Comparison of ENCODE assay signal across 8 mouse cellular contexts in the genomic region with DNA sequence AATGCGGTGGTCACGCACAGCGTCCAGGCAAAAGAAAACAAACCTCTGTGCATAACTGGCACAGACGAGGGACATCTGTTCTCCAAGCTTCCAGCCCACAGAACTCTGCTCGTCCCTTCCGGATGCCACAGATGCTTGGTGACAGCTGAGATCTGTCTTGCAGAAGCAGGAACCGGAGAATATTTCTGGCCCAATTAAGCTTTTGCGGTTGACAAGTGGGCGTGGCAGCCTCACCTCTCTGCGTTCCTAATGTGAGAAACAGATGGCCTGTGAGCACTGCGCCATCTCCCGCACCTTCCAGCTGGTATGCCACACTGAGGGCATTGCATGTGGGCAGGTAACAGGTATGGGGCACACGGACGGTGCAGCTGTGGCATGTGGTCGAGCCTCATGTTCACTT. TPM values are rescaled to one million over a fixed set of nuclear protein-coding genes. Genes with fewer than 3 reads are reported as not detected.
DNase-seq lines count a peak whose midpoint lies in the region; ATAC-seq lines count a peak whose summit lies in the region.

No protein-coding gene starts in this region.

- no peaks in the 10 kb centered on the region for H3K9me3 ChIP-seq in liver, embryonic 11.5 days (ENCODE audit: control insufficient read depth, low read length)
- H3K9me3 ChIP-seq in liver, embryonic 12.5 days (replicated peaks), result no peaks in the 10 kb centered on the region
- no peaks in the 10 kb centered on the region for H3K9me3 ChIP-seq in midbrain, embryonic 10.5 days (replicated peaks)

- no peaks in the 10 kb centered on the region for H3K27me3 ChIP-seq in liver, embryonic 11.5 days (replicated peaks; ENCODE audit: control insufficient read depth, insufficient read depth, low read length)
- 0 out of 2 replicates have a peak, but pooled peaks cover 7% of the 10 kb centered on the region for H3K27me3 ChIP-seq in liver, embryonic 12.5 days (replicated peaks)
- no peaks in the 10 kb centered on the region for H3K27me3 ChIP-seq in midbrain, embryonic 10.5 days (ENCODE audit: low read depth, poor library complexity, severe bottlenecking)

- H3K9ac ChIP-seq in liver, embryonic 11.5 days (ENCODE audit: low read depth, low read length), result no peak overlapping the region
- H3K9ac ChIP-seq in liver, embryonic 12.5 days, result no peak overlapping the region

- no peak for ATAC-seq in liver, embryonic 11.5 days (replicated peaks; ENCODE audit: low FRiP score)
- no peak for ATAC-seq in liver, embryonic 12.5 days

- 0 out of 2 replicates have a peak overlapping the region, but pooled peaks have one; percentile 26 for H3K4me2 ChIP-seq in liver, embryonic 11.5 days
- no peak overlapping the region; the same call in 1 of the 2 replicates for H3K4me2 ChIP-seq in liver, embryonic 12.5 days

- H3K4me1 ChIP-seq in liver, embryonic 11.5 days (replicated peaks; ENCODE audit: control insufficient read depth, insufficient read depth, low read length), result no peaks in the 10 kb centered on the region
- H3K4me1 ChIP-seq in liver, embryonic 12.5 days, result peaks cover 5% of the 10 kb centered on the region; the same call in 1 of the 2 replicates
- H3K4me1 ChIP-seq in midbrain, embryonic 10.5 days, result 0 out of 2 replicates have a peak, but pooled peaks cover 4% of the 10 kb centered on the region

- H3K4me3 ChIP-seq in liver, embryonic 11.5 days (ENCODE audit: low read depth, low read length), result no peak overlapping the region
- H3K4me3 ChIP-seq in liver, embryonic 12.5 days, result no peak overlapping the region
- H3K4me3 ChIP-seq in midbrain, embryonic 10.5 days, result no peak overlapping the region

- intact Hi-C loops in left cerebral cortex, postnatal 10 days (cut with DNase I), result no loop called here

- H3K36me3 ChIP-seq in liver, embryonic 11.5 days (ENCODE audit: control insufficient read depth, insufficient read depth, low read length), result no peaks in the 10 kb centered on the region
- H3K36me3 ChIP-seq in liver, embryonic 12.5 days, result no peaks in the 10 kb centered on the region
- no peaks in the 10 kb centered on the region for H3K36me3 ChIP-seq in midbrain, embryonic 10.5 days

- 59% methylated on average over 15 of the region's 15 CpGs for WGBS in liver, embryonic 11.5 days
- 50% methylated on average over 15 of the region's 15 CpGs for WGBS in liver, embryonic 12.5 days (ENCODE audit: insufficient replicate concordance)
- WGBS in midbrain, embryonic 10.5 days, result 76% methylated on average over 15 of the region's 15 CpGs

- H3K27ac ChIP-seq in liver, embryonic 11.5 days (ENCODE audit: low read depth, low read length), result no peak overlapping the region
- no peak overlapping the region for H3K27ac ChIP-seq in liver, embryonic 12.5 days
- no peak overlapping the region for H3K27ac ChIP-seq in midbrain, embryonic 10.5 days (replicated peaks)

- no peak for DNase-seq in liver, embryonic 11.5 days (ENCODE audit: low spot score)
- peak; percentile 33 to 41 for DNase-seq in frontal cortex, postnatal 25 days (ENCODE audit: low spot score in 2 of 2)
- peak; percentile 47 to 50 for DNase-seq in left cerebral cortex, postnatal 10 days (ENCODE audit: extremely low spot score in 1 of 2, low spot score in 2 of 2)
- DNase-seq in naive thymus-derived CD4-positive, alpha-beta T cell, adult 2 months (ENCODE audit: low read depth), result peak; percentile 18
- DNase-seq in adrenal gland, adult 2 months, result no peak
- no peak for DNase-seq in adrenal gland, postnatal 14 days
- no peak for DNase-seq in midbrain, embryonic 10.5 days (ENCODE audit: low spot score)

RNA-seq across cellular contexts. Expression of a gene that starts 27.1 kb away (rescaled TPM):
- 0.14 and 0.21 TPM in 2 replicates for polyA plus RNA-seq in liver, embryonic 11.5 days (2014; fragmentation: Nextera tagmentation; extraction: Ambion mirVana)
- polyA plus RNA-seq in liver, embryonic 12.5 days (2016; fragmentation: Nextera tagmentation; extraction: Ambion mirVana), result 0.07 and 0.28 TPM in 2 replicates
- 100 to 1,000 TPM; 131 to 139 TPM for total RNA-seq in left cerebral cortex, postnatal 10 days (2021)
- total RNA-seq in adrenal gland, adult 2 months (2021), result under 1 TPM; 0.52 to 0.63 TPM
- polyA plus RNA-seq in adrenal gland, adult 2 months (2012; rRNA removed), result 0.19 and 2.0 TPM in 2 replicates
- total RNA-seq in adrenal gland, postnatal 14 days (2021), result 0.33 and 1.6 TPM in 2 replicates
- 2.8 and 6.6 TPM in 2 replicates for polyA plus RNA-seq in midbrain, embryonic 10.5 days (2016; fragmentation: Nextera tagmentation; extraction: Ambion mirVana)

RNA-seq across cellular contexts. Expression of a gene that starts 58.3 kb away (rescaled TPM):
- polyA plus RNA-seq in liver, embryonic 11.5 days (2014; fragmentation: Nextera tagmentation; extraction: Ambion mirVana), result 177 and 197 TPM in 2 replicates
- 111 and 115 TPM in 2 replicates for polyA plus RNA-seq in liver, embryonic 12.5 days (2016; fragmentation: Nextera tagmentation; extraction: Ambion mirVana)
- total RNA-seq in left cerebral cortex, postnatal 10 days (2021), result 100 to 1,000 TPM; 102 to 104 TPM
- total RNA-seq in adrenal gland, adult 2 months (2021), result 10 to 100 TPM; 55.6 to 77.1 TPM
- polyA plus RNA-seq in adrenal gland, adult 2 months (2012; rRNA removed), result 22.2 and 28.2 TPM in 2 replicates
- total RNA-seq in adrenal gland, postnatal 14 days (2021), result 92.8 TPM in 2 replicates
- 301 and 311 TPM in 2 replicates for polyA plus RNA-seq in midbrain, embryonic 10.5 days (2016; fragmentation: Nextera tagmentation; extraction: Ambion mirVana)

Comparison
In these comparisons a context has a peak if more than half of its experiments do, and no peak if none do; other contexts are left out.
1. DNase-seq: peak in frontal cortex, postnatal 25 days (2 of 2), left cerebral cortex, postnatal 10 days (2 of 2) and naive thymus-derived CD4-positive, alpha-beta T cell, adult 2 months (single experiment); none in liver, embryonic 11.5 days (single experiment), adrenal gland, adult 2 months (single experiment), adrenal gland, postnatal 14 days (single experiment) and midbrain, embryonic 10.5 days (single experiment).